Mouse (Mus musculus): ENCODE measurements around the gene Papss2. TPM values are rescaled to one million over a fixed set of nuclear protein-coding genes. Genes with fewer than 3 reads are reported as not detected.

The Papss2 gene
- polyA plus RNA-seq, 1 experiment from 2014 or later = 0.70 TPM

DNA sequence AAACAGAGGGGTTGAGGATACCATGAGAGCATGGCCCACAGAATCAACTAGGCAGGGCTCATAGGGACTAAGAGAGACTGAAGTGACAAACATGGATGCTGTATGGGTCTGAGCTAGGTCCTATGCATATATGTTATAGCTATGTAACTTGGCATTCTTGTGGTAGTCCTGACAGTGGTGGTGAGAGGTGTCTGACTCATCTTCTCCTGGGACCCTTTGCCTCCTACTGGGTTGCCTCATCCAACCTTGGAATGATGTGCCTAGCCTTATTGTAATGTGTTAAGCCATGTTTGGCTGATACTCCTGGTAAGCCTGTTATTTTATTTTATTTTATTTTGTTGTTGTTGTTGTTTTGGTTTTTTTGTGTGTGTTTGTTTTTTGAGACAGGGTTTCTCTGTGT lies 120.1 kb downstream of the Papss2 start:
- H3K36me3 ChIP-seq (ENCODE audit: control insufficient read depth, insufficient read depth, low read length) = no peaks in the 10 kb centered on the region
- no peak overlapping the region for H3K4me3 ChIP-seq (ENCODE audit: low read depth, low read length)
- H3K9me3 ChIP-seq (replicated peaks; ENCODE audit: control insufficient read depth, low read length) = no peaks in the 10 kb centered on the region
- H3K4me2 ChIP-seq (ENCODE audit: low read length) = no peak overlapping the region
- no peak overlapping the region for H3K9ac ChIP-seq (ENCODE audit: low read length)
- peaks cover 11% of the 10 kb centered on the region; the same call in 1 of the 2 replicates for H3K4me1 ChIP-seq (ENCODE audit: control insufficient read depth, insufficient read depth, low read length)
- ATAC-seq (no peak), DNase-seq (ENCODE audit: low spot score) (no peak)
- H3K27ac ChIP-seq (ENCODE audit: low read depth, low read length) = no peak overlapping the region
- no peaks in the 10 kb centered on the region for H3K27me3 ChIP-seq (replicated peaks; ENCODE audit: control insufficient read depth, insufficient read depth, low read length)

Other genes starting within 250 kb of the Papss2 start
- 5.9 and 10.1 TPM in 2 replicates for gene Sgms1, start 206.1 kb upstream of the Papss2 start, polyA plus RNA-seq (2014; fragmentation: Nextera tagmentation; extraction: Ambion mirVana)
- gene Rpl9-ps6, start 129.2 kb upstream of the Papss2 start, polyA plus RNA-seq (2014; fragmentation: Nextera tagmentation; extraction: Ambion mirVana) = 73.1 and 96.9 TPM in 2 replicates
- gene Minpp1, start 110.0 kb upstream of the Papss2 start, polyA plus RNA-seq (2014; fragmentation: Nextera tagmentation; extraction: Ambion mirVana) = 37.5 and 49.9 TPM in 2 replicates
- gene Atad1, start 144.0 kb downstream of the Papss2 start, polyA plus RNA-seq (2014; fragmentation: Nextera tagmentation; extraction: Ambion mirVana) = 139 and 143 TPM in 2 replicates
- gene Pten, start 161.7 kb downstream of the Papss2 start, polyA plus RNA-seq (2014; fragmentation: Nextera tagmentation; extraction: Ambion mirVana) = 15.6 and 18.3 TPM in 2 replicates